Mouse (Mus musculus): ENCODE data around the gene Actr10.

Actr10 gene

DNA sequence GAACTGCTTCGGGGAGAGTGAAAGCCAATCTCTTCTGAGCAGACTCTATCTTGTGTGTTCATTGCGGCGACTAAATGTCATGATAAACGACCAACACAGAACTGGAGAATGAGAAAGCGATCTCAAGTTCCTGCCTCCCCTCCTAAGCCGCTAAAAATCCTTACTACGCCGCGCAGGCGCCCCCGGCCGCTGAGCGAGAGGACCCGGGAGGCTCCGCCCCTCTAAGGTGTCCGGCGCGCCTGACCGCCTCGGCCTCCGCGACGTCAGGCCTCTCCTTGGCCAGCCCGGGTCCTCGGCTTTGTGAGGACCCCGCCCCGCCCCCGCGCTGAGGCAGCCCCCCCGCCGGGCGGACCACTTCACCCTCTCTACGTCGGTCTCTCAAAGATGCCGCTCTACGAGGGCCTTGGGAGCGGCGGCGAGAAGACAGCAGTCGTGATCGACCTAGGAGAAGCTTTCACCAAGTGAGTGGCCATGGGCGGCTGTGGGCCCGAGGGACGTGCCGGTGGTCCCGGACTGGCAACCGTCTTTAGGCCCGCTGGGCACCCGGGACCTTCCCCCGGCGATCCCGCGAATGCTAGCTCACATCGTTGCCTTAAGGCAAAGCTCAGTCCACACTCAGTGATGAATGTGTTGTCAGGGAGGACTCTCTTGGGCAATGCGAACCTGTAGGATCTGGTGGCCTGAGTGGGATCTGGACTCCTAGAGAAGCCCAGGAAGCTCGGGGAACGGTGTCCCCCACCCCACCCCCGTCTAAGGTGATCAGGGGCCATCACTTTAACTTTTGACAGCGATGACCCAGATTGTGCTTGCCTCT, at the start of gene Actr10:
Gene Actr10 (plus strand): TSS at position 287 of the 814 bp plus-strand sequence.
- peak; percentile 85 to 89 for DNase-seq (ENCODE audit: low spot score in 2 of 2)

DNA sequence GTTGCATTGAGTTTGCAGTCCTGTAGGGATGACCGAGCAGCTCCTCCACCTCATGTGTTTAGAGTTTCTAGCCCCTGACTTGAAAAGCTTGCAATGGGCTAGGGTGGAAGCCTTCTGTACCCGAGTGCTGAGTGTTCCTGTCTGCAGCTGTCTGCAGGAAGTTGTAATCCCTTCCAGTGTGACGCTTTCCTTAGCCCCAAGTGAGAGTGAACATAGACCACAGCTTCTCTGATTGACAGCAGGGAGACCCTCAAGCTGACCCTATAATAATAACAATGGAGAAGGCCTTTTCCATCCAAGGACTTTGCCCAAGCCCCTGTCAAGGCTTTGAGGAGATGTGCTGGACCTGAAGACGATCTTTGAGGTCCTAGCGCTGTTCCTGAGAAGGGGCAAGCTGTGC, 47.3 kb upstream of the Actr10 start:
- DNase-seq (ENCODE audit: low spot score in 2 of 2): no peak

DNA sequence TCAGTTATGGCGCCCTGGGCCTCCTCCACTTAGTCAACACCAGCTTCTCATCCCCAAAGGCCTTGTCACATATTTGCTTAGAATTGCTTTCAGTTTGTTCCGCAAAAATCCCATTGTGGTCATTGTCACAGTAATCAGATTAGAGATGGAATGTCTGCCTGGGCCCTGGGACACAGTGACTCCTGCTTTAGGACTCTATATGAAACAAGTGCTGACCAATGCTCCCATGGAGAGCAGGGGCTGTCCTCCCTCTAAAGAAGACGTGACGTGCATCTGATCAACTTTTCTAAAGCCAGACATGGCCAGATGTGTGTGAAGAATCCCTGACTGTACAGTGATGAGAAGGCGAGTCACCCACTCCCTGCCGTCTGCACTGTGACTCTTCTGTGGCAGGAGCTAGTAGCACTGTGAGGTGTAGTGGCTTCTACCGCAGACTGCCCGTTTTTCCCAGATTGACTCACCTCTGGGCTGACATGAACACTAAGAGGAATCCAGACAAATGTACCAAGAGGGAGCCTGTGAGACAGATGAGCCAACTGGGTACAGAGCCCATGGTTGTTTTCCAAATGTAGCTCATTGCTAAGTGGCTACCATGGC, 46.7 kb upstream of the Actr10 start:
- DNase-seq (ENCODE audit: low spot score in 2 of 2): no peak

DNA sequence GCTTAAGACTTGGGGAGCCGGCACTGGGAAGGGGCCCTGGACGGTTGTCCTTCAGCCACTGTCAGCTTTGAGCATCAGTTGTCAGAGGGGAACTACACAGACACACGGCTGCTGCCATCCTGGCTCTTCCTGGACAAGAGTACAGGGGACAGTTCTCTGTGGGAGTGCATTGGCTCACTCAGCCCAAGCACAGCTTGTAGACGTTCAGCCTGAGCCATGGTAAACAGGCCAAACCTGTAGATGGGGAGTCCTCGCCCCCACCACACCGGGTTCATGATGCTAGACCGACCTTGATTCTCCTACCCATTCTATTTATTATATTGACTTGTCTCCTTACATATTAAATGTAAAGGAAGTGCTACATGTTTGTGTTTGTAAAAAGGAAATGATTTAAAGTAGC, 42.4 kb upstream of the Actr10 start:
- DNase-seq (ENCODE audit: low spot score in 2 of 2): no peak

DNA sequence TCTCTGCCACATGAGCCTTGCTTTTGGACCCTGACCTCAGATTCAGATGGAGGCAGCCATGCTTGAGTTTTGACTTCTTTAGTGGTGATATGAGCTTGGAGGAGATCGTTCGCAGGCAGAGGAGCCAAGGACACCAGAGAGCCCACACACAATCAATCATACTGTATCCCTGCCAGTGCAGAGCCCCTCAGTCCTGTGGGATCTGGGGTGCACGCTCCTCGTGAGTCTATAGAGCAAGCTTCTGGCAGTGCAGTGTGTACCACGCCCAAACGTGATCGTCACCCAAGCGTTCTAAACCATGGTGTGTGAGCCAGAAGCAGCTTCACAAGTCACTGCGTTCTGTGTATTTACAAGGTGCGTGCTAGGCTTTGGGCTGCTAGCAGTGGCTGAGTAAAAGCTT, 41.6 kb upstream of the Actr10 start:
- no peak for DNase-seq (ENCODE audit: low spot score in 2 of 2)

DNA sequence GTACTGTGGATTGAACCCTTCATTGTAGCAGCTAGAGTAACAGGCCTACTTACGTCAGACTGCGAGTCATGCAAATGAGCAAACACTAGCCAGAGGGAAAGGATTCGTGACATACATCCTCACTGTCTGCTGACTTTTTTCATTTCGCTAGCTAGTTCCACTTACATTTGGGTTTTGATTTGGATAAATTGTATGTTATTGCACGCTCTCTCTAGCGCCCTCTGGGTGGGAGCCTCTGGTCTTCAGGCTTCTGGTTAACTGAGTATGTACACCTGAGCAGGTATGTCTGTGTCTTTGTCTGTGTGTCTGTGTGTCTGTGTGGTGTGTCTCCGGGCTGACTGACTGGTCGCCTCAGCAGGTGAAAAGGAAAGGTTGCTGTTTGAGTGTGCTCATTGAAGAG, 40.2 kb upstream of the Actr10 start:
- no peak for DNase-seq (ENCODE audit: low spot score in 2 of 2)

DNA sequence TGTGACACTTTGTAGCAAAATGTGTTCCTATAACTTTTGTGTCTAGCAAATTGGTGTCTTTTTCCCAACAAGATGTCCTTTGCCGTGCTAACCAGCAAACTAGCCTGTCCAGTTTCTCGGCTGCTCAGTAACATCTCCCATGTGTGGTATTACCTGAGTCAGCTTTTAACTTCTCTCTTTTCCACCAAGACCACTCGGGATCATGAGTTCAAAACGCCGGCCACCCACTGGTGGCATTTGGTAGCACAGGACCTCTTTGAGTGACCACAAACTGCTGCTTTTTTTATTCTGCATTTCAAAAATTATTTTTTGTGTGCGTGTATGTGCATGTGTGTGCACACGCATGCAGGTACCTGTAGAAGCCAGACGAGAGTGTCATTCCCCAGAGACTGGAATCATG, 39.2 kb upstream of the Actr10 start:
- no peak for DNase-seq (ENCODE audit: low spot score in 2 of 2)

DNA sequence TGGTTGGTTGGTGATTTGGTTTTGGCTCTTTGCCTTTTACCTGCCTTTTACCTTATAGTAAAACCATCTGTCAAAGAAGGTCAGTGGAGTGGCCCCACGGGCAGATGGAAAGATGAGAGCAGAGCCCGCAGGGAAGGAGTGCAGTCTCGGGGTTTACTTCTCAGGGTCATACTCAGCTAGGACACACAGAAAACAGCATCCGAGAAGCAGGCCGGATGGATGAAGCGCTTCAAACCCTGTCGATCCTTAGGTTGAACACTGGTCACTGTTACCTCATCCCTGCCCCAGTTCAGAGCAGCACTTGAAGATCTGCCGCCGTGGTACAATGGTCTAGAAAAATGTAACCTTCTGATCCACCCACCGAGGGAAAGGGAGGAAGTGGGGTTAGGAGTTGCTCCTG, 33.2 kb upstream of the Actr10 start:
- no peak for DNase-seq (ENCODE audit: low spot score in 2 of 2)

DNA sequence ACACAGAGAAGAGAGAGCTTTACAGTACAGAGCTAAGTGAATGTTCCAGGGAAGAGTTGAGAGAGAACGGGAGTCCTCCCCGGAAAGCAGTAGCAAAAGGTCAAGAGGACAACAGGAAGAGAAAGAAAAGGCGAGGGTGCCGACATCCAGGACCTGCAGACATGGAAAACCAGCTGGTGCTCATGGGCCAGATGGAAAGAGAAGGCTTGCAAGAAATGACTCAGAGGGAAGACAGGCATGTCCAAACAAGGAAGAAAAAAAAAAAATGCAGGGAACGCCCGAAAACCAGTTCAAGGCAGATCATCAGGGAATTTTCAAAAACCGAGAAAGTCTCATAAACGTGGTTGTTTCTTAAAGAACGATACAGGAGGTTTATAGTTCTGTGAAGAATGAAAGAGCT, 30.8 kb upstream of the Actr10 start:
- no peak for DNase-seq (ENCODE audit: low spot score in 2 of 2)

DNA sequence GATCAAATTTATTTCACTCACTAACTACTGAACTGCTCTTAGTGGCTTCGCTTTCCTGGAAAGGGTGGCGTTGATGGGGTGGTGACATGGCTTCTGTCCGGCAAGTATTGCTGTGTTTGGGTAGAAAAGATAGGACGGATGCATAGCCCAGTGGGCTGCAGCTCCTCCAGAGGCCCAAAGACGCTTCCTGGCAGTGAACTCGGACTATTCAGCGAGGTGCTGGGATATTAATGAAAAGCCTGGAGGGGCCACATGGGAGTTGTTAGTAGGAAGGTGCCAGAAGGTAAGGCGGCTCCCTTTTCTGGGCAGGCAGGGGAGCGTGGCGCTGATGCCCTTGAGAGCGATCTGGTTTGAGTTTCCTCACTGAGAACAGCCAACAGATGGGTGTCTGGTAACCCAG, 30.0 kb upstream of the Actr10 start:
- no peak for DNase-seq (ENCODE audit: low spot score in 2 of 2)

DNA sequence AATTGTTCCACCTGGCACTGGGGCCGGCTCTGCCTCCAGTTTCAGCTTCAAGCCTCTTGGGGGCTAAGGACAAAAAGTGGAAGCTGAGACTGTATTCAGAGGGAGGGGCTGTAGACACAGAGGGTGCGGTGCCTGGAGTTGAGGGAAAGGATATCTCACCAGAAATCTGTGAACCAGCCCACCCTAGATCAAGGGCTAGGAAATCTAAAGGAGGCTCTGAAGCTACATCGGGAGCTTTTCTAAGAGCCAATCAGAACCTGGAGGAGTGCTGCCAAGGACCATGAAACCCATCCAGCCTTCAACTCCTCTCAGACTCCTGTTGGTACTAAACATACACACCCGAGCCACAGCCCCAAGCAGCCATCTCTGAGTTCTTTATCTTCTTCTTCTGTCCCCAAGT, 29.6 kb upstream of the Actr10 start:
- no peak for DNase-seq (ENCODE audit: low spot score in 2 of 2)

DNA sequence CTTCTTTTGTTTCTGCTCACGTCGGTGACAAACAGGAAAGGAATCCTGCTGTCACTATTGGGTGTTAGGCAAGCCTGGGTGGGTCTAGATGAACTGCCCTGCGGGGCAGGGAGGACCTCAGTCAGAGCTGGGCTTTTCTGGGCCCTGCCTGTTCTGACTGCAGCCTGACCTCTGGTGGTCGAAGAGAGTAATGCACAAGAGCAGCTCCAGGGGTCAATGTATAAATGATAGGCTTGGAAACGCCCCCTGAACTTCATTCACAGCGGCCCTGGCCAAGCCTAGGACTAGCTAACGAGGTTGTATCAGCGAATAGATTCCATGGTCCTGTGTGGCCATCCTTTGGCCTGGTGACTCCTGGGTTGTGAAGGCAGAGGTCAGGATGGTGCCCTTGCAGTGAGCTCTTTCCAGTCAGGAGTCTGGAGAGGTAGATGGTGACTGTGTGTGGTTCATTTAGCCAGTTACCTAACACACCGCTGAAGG, 27.4 kb upstream of the Actr10 start:
- peak; percentile 50 to 63 for DNase-seq (ENCODE audit: low spot score in 2 of 2)

DNA sequence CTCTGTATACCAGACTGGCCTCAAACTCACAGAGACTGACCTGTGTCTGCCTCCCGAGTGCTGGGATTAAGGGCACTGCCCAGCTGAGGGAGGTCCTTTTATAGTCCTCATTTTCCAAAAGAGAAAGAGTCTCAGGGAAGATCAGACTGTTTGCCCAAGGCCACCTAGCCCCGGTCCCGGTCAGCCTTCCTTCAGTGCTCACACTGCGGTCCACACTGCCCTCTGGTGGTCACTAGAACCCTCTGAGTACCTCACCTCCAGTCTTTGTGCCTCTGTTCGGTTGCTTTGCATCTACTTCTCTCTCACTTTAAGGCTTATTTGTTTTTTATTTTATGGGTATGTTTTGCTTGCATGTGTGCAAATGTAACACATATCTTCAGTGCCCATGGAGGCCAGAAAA, 26.6 kb upstream of the Actr10 start:
- peak; percentile 60 to 62 for DNase-seq (ENCODE audit: low spot score in 2 of 2)

DNA sequence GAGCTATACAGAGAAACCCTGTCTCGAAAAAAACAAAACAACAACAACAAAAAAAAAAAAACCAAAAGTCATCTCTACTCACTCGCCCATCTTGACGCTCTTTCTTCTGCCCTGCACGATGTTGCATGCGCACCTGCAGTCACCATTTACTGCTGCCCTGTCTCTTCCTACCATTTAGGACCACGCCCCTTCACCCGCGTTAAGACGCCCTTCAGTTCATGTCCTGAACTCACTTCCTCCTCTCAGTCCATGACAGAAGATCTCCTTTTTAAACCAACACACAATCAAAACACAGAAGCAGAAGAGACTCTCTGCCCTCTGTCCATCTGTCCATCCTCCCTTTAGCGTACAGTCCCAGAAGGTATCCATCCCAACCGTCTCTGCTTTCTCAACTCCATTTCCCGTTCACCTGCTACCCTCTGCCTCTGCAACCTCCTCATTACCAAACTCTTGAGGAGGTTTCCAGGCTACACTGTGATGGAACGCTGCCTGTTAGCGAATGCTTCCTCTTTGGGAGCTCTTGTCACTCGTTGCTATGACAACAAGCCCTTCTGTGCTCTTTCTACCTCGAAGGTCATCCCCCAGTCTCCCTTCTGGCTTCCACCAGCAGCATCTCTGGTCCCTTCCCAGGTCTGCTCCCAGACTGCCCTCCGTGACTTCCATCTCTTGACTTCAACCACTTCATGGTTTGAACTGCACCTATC, 25.8 kb upstream of the Actr10 start:
- no peak for DNase-seq (ENCODE audit: low spot score in 2 of 2)

DNA sequence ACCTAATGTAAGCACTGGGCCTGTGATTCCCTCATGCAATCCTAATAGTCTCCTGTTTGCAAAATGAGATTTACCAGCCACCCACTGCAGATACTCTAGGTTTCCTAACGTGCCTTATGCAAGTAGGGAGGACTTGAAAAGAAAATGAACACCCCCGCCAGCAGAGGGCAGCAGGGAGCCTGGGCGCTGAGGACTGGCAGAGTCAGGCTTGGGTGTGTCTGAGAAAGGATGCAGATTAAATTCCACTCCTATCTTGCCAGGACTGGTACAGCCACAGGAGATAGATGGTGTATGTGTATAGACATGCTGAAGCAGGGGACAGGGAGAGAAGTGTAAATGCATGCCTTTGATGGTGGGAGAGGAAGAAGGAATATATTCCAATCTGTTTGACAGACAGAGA, 24.2 kb upstream of the Actr10 start:
- peak; percentile 75 to 81 for DNase-seq (ENCODE audit: low spot score in 2 of 2)

DNA sequence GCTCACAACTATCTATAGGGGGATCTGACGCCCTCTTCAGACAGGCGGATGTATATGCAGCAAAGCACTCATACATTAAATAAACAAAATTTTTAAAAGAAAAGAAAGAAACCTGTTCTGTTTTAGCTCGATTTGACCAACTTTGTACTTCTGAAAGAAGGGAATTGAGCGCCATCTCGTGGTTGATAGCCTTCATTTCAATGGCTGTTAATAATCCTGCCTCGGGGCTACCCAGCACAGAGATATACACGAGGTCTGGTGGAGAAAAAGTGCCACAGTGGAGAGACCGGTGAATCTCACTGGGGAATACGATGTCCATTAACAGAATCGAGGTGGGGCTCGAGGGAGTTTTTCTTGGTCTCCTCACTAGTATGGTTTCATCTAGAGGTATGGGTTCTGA, 23.3 kb upstream of the Actr10 start:
- DNase-seq (ENCODE audit: low spot score in 2 of 2): no peak

DNA sequence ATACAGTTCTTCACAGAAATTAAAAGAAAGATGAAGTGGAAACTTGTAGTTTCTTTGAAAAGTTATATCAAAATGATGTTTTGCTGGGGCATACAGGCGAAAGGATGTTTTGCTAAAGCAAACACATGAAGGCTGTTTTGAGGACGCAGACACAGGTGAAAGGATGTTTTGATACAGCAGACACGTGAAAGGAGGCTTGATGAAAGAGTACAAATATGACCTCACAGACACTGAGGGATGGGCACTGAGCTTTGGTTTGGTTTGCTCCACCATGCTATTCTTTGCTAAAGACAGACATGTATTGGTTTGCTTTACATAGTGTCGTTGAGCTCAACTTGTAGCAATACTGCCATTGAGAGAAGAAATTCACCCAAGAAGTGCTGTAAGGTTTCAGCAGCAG, 7.9 kb upstream of the Actr10 start:
- no peak for DNase-seq (ENCODE audit: low spot score in 2 of 2)

DNA sequence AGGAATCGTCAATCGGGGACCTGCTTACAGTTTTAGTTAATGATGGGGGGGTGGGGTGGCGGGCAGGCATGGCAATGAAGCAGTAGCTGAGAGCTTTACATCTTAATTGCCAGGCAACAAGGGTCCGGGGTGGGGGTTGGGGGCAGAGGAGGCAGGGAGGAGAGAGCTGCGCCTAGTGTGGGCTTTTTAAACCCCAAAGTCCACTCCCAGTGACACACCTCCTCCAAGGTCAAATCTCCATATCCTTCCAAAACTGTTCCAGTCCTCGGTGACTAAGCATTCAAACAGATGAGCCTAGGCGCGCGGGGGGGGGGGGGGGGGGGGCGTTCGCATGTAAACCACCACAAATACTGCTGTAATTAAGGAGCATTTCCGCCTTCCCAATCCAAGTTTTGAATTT, 507 bp upstream of the Actr10 start:
- peak in 1 of 2 experiments; percentile 12 for DNase-seq (ENCODE audit: low spot score in 2 of 2)

DNA sequence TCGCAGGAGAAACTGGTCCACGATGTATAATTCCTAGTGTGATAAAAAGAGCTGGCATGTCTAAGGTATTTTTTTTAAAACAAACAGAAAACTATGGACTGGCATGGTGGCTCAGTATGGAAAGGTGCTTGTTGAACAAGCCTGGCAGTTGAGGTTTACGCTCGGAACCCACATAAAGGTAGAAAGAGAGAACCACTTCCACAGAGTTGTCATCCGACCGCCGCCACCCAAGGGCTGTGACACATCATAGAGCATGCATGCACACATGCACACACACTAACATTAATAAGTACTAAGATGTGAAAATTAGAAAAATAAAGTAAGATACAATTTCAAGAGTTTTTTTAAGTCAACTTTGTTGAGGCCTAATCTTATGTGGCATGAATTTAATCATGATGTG, 3.1 kb downstream of the Actr10 start:
- peak; percentile 21 to 34 for DNase-seq (ENCODE audit: low spot score in 2 of 2)

DNA sequence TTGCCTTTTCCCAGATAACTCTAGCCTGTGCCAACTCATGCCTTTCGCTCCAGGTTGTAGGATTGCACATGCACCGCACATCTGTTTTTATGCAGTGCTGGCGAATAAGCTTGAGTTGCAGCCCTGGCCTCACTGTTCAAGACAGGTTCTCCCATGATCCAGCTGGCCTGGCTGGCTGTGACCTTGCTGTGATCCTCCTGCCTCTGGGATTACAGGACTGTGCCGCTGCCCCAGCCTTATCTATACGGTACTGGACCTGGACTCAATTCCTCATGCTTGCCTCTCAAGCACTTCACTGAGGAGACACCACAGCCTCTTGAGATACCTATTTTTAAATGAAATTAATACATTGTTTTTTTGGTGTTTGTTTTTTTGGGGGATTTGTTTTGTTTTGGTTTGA, 6.5 kb downstream of the Actr10 start:
- no peak for DNase-seq (ENCODE audit: low spot score in 2 of 2)

DNA sequence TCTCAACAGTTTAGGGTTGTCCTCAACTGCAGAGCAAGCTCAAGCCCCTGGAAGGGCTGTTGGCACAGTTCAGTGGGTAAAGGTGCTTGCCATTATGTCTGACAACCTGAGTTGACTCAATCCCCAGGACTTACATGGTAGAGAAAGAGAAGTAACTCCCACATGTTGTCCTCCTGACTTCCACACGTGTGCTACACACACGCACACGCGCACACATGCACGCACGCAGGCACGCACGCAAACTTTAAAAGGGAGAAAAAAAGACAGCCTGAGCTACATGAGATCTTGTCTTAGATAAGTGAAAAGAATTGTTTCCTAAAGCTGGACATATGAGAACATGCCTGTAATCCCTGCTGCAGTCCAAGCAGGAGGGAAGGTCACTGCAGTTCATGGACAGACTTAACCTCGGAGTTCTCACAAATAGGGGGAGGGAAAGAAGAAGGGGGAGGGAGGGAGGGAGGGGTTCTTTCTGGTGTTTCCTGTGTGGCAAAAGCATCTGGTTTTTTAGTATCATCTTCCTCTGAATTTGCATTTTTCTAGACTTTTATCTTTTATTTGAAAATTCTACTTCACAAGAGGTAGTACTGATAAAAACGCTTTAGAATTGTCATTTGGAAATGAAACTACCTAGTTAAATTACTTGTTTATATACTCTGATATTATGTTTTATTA, 9.1 kb downstream of the Actr10 start:
- no peak for DNase-seq (ENCODE audit: low spot score in 2 of 2)

DNA sequence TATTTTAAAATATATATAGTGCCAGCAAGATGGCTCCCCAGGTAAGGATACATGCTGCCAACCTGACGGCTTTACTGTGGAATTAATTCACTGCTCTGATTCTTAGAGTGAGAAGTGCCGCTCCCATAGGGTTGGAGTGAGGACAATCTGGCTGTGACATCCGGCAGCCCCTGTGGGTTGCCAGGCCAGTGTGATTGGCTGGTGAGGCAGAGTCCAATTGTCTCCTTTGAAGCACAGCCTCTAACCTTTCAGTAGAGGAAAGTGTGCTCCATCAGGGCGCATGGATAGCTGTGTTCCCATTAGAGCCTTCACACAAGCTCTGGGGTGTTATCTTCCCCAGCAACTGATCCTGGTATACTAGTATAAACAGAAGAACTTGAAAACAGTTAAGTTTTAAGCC, 21.0 kb downstream of the Actr10 start:
- no peak for DNase-seq (ENCODE audit: low spot score in 2 of 2)

Measured in spleen, postnatal 36 days (tissue).